Mouse (Mus musculus) Patski (cell line): ENCODE measurements around the gene Pnn. TPM values are rescaled to one million over a fixed set of nuclear protein-coding genes. Genes with fewer than 3 reads are reported as not detected.
A peak's percentile ranks its signal among the peaks of the same experiment; 100 is the strongest.

Experiments used
- ATAC-seq: fragments of 100-300 bp; one replicate; pipeline ENCODE4 v1.8.0; 2021
- CTCF ChIA-PET: fragments of 350-600 bp; sonication (Branson Sonifier 250); formaldehyde crosslinking; loops from one replicate; lab custom pipeline; 2022; ENCODE audit warnings: inconsistent platforms; lab: Charles Lee
- POLR2A ChIA-PET: fragments of 350-600 bp; sonication (Branson Sonifier 250); formaldehyde crosslinking; loops from one replicate; lab custom pipeline; 2022; ENCODE audit warnings: antibody characterized with exemption, inconsistent platforms; lab: Charles Lee
- DNase-seq: peaks from one replicate; pipeline ENCODE4 v3.0.0-alpha.2; 2011; ENCODE audit warnings: low read depth, low spot score
- H3K27me3 ChIP-seq: fragments of 371-371 bp; one replicate; pipeline ENCODE4 v1.5.1; 2021
- CTCF ChIP-seq: fragments of 100-300 bp; IDR thresholded peaks from one replicate; pipeline ENCODE4 v1.5.1; 2021
- in situ Hi-C: fragments of 300-500 bp; cut with MboI; formaldehyde crosslinking; loops from 3 replicates; pipeline ENCODE4 v1.11.1; 2018; ENCODE audit warnings: low pct_unique_long_range_greater_than_20kb, mixed read lengths
- polyA plus RNA-seq: library from polyadenylated mRNA; unstranded; gene quantifications from one replicate; pipeline ENCODE4 v1.2.3, GENCODE M21; 2021

The Pnn gene
- polyA plus RNA-seq, 1 experiment from 2014 or later, result 55.8 TPM

- CTCF ChIA-PET, result interaction anchor here (1.1 to 1.2 kb wide), 2 partner anchors 10 kb away, joined by 3 read pairs; no protein-coding TSS in a partner anchor
- DNase-seq, result no peak
These were observed 7.4 kb downstream of the Pnn start for GRCm38 (mm10) chr12:59074052-59074451.

GRCm38 (mm10) chr12:59076996-59077395, 10.3 kb downstream of the Pnn start:
- TF ChIP-seq CTCF, result no peak
- H3K27me3 ChIP-seq, result no peaks in the 10 kb centered on the region
- DNase-seq (no peak), ATAC-seq (no peak)
- in situ Hi-C loops, result no loop called here
- ChIA-PET POLR2A (interaction anchor here (1.1 kb wide), 1 partner anchor 8 kb away, joined by 3 read pairs; no protein-coding TSS in a partner anchor), CTCF (interaction anchor here (1.2 kb wide), 1 partner anchor 18 kb away, joined by 5 read pairs; the partner anchor contains the start of gene Mia2)

More at GRCm38 (mm10) chr12:59074052-59074451, 7.4 kb downstream of the Pnn start:
- no peaks in the 10 kb centered on the region for H3K27me3 ChIP-seq
- POLR2A ChIA-PET, result no interaction called here
- in situ Hi-C loops, result no loop called here
- no peak for TF ChIP-seq CTCF
- no peak for ATAC-seq

DNA sequence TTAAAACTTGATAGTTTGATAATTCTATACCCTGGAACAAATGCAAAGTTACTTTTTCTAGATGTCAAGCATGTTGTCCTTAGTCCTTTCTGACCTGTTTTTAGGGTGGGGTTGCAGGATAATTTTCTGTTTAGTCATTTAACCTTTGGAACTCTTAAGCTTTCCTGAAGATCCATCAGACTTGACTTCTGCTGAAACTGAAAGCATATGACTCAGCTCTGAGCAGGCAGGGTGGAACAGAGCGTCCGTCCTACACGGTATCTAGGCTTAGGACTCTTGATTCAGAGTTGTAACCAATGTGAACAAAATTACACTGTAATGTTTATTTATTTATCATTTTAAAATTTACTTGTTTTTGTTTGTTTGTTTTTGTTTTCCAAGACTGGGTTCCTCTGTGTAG, 11.2 kb downstream of the Pnn start:
- in situ Hi-C loops, result no loop called here
- ATAC-seq, result no peak
- ChIA-PET CTCF (no interaction called here), POLR2A (no interaction called here)
- no peak for TF ChIP-seq CTCF
- no peak for DNase-seq
- no peaks in the 10 kb centered on the region for H3K27me3 ChIP-seq

DNA sequence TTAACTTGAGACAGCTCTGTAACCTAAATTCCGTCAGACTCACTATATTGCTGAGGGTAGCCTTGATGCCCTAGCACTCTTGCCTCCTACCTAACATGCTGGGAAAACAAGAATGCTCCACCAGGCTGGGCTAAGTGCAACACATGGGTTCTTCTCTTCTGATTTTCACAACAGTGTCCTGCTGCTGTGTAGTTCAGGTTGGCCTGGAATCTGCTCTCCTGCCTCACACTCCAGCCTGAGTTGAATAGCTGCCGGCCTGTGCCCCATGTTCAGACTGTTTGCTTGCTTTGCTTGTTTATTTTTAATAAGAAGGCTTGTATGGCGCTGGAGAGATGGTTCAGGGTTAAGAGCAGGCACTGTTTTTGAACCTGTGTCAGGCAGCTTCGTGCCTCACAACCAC, 13.8 kb downstream of the Pnn start:
- no peak for ATAC-seq
- in situ Hi-C loops, result no loop called here
- no peaks in the 10 kb centered on the region for H3K27me3 ChIP-seq
- POLR2A ChIA-PET, result no interaction called here
- TF ChIP-seq CTCF, result no peak
- CTCF ChIA-PET, result no interaction called here
- DNase-seq, result no peak

GRCm38 (mm10) chr12:59084446-59084845, 17.8 kb downstream of the Pnn start:
- in situ Hi-C loops, result no loop called here
- ATAC-seq (no peak), DNase-seq (no peak)
- no peaks in the 10 kb centered on the region for H3K27me3 ChIP-seq
- ChIA-PET POLR2A (interaction anchor here (0.9 kb wide), 1 partner anchor 8 kb away, joined by 3 read pairs; no protein-coding TSS in a partner anchor), CTCF (interaction anchor here (1.4 kb wide), 1 partner anchor 10 kb away, joined by 3 read pairs; no protein-coding TSS in a partner anchor)
- no peak for TF ChIP-seq CTCF

DNA sequence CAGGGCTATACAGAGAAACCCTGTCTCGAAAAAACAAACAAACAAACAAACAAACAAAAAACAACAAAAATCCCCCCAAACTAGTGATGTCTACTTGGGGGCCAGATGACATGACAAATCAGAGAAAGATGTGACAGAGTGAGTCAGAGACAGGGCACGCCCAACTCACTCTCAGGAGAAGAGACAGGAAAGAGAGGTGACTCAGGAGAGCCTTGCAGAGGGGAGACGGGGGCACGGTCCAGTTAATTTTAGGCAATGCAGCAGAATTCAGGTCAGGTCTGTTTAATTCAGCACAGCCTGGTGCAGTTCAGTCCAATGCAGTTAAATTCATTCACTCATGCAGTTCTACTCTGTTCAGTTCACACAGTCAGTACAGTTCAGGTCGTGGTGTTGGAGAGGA, 19.5 kb downstream of the Pnn start:
- in situ Hi-C loops, result no loop called here
- ATAC-seq (no peak), DNase-seq (no peak)
- no peaks in the 10 kb centered on the region for H3K27me3 ChIP-seq
- ChIA-PET POLR2A (no interaction called here), CTCF (no interaction called here)
- TF ChIP-seq CTCF, result no peak

- ATAC-seq, result no peak
- in situ Hi-C loops, result no loop called here
- TF ChIP-seq CTCF, result no peak
- POLR2A ChIA-PET, result no interaction called here
- H3K27me3 ChIP-seq, result no peaks in the 10 kb centered on the region
- CTCF ChIA-PET, result no interaction called here
- DNase-seq, result no peak
These were observed 26.9 kb downstream of the Pnn start for GRCm38 (mm10) chr12:59093543-59093942.

- no peaks in the 10 kb centered on the region for H3K27me3 ChIP-seq
- ChIA-PET POLR2A (interaction anchor here (0.5 to 1.9 kb wide), 3 partner anchors 27 to 70 kb away, joined by 3 to 6 read pairs (median 3); no protein-coding TSS in a partner anchor), CTCF (interaction anchor here (0.7 to 1.9 kb wide), 3 partner anchors 19 to 34 kb away, joined by 3 to 5 read pairs (median 4); partner anchors contain the start of genes Pnn and Trappc6b)
- ATAC-seq (peak; percentile 98), DNase-seq (peak; percentile 66)
- in situ Hi-C loops, result no loop called here
- no peak for TF ChIP-seq CTCF
These were observed 28.7 kb downstream of the Pnn start, which contains the start of gene Mia2 for GRCm38 (mm10) chr12:59095104-59096025. Gene Mia2, plus strand, starts transcription at chr12:59095799.

- DNase-seq (no peak), ATAC-seq (no peak)
- no peaks in the 10 kb centered on the region for H3K27me3 ChIP-seq
- CTCF ChIA-PET, result no interaction called here
- POLR2A ChIA-PET, result no interaction called here
- in situ Hi-C loops, result no loop called here
- TF ChIP-seq CTCF, result no peak
These were observed 38.1 kb downstream of the Pnn start for GRCm38 (mm10) chr12:59104771-59105170.

- in situ Hi-C loops, result no loop called here
- TF ChIP-seq CTCF, result no peak
- DNase-seq (no peak), ATAC-seq (no peak)
- no peaks in the 10 kb centered on the region for H3K27me3 ChIP-seq
- ChIA-PET POLR2A (no interaction called here), CTCF (interaction anchor here (1.5 kb wide), 1 partner anchor 14 kb away, joined by 3 read pairs; no protein-coding TSS in a partner anchor)
These were observed 39.2 kb downstream of the Pnn start for GRCm38 (mm10) chr12:59105914-59106313.

GRCm38 (mm10) chr12:59106491-59106890, 39.8 kb downstream of the Pnn start:
- ATAC-seq (no peak), DNase-seq (no peak)
- CTCF ChIA-PET, result interaction anchor here (1.5 kb wide), 1 partner anchor 13 kb away, joined by 3 read pairs; no protein-coding TSS in a partner anchor
- no peak for TF ChIP-seq CTCF
- no peaks in the 10 kb centered on the region for H3K27me3 ChIP-seq
- POLR2A ChIA-PET, result no interaction called here
- in situ Hi-C loops, result no loop called here
